Mouse (Mus musculus) spleen, adult 2 months (tissue): ENCODE results near the gene Slc16a6. TPM values are rescaled to one million over a fixed set of nuclear protein-coding genes. Genes with fewer than 3 reads are reported as not detected.

Experiments used
- DNase-seq, 2 experiments: peaks; one replicate each; pipeline versions ENCODE4 v3.0.0 to v3.0.0-alpha.2; 2012 to 2021; ENCODE audit warnings: low spot score in 2 of 2, low read depth in 1 of 2
- H3K27ac ChIP-seq: fragments of 200-500 bp; 2 replicates; pipeline ENCODE4 v1.5.1; 2012; ENCODE audit warnings: low read length, inconsistent platforms; ENCODE audit not compliant: insufficient read depth
- H3K27me3 ChIP-seq: fragments of 200-500 bp; 2 replicates; pipeline ENCODE4 v1.6.1; 2012; ENCODE audit warnings: mild to moderate bottlenecking, moderate library complexity, low read length, inconsistent platforms; ENCODE audit not compliant: control insufficient read depth, insufficient read depth
- H3K36me3 ChIP-seq: fragments of 200-500 bp; 2 replicates; pipeline ENCODE4 v1.6.1; 2012; ENCODE audit warnings: mild to moderate bottlenecking, low read length, inconsistent platforms; ENCODE audit not compliant: control insufficient read depth, insufficient read depth
- H3K4me1 ChIP-seq: fragments of 200-500 bp; 2 replicates; pipeline ENCODE4 v1.6.1; 2011; ENCODE audit warnings: inconsistent platforms; ENCODE audit not compliant: control insufficient read depth, insufficient read depth, insufficient read length
- H3K4me3 ChIP-seq: fragments of 200-500 bp; 2 replicates; pipeline ENCODE4 v1.5.1; 2011; ENCODE audit warnings: mild to moderate bottlenecking, inconsistent platforms; ENCODE audit not compliant: insufficient read depth, insufficient read length; ENCODE audit errors: extremely low read depth
- CTCF ChIP-seq: fragments of 200-500 bp; IDR thresholded peaks from 2 replicates; pipeline ENCODE4 v1.5.1; 2011; ENCODE audit warnings: mild to moderate bottlenecking, inconsistent platforms; ENCODE audit not compliant: insufficient read depth, insufficient read length, insufficient replicate concordance; ENCODE audit errors: extremely low read depth
- POLR2A ChIP-seq: fragments of 200-500 bp; IDR thresholded peaks from 2 replicates; pipeline ENCODE4 v1.6.1; 2011; ENCODE audit warnings: low read depth, low read length, inconsistent platforms
- WGBS: fragments of 180-500 bp; shearing (Covaris S2); methylation state at CpG from one replicate; pipeline ENCODE4 v1.1.7; 2018; 5-methylcytosine and 5-hydroxymethylcytosine counted together
- polyA plus RNA-seq: library from polyadenylated mRNA; depleted of rRNA; stranded (reverse); fragments of >200 nt; gene quantifications from 2 replicates; pipeline ENCODE4 v1.2.3, GENCODE M21; 2012; rRNA removed

The Slc16a6 gene
- polyA plus RNA-seq, 1 experiment, result 9.8 TPM

DNA sequence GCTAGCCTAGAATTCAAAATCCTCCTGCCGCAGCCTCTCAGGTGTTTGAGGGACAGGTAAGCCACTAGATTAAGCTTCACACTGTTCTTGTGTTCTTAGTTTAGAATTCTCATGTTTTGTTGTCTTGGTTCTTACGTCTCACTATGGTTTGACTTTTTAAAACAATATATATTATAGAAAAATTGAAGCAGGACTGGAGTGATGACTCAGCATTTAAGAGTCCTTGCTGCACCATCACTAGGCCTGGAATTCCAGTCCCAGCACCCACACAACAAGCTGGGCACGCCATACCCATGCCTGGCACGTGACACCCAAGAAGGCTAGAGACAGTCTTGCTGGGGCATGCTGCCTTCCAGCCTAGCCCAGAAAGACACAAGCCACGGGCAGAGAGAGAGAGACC, 67.0 kb downstream of the Slc16a6 start:
- no peak overlapping the region for H3K4me3 ChIP-seq
- TF ChIP-seq CTCF, result no peak
- no peak for TF ChIP-seq POLR2A
- H3K27me3 ChIP-seq, result no peaks in the 10 kb centered on the region
- DNase-seq, result no peak
- WGBS, result 92% methylated on average over 5 of the region's 5 CpGs
- H3K4me1 ChIP-seq, result no peaks in the 10 kb centered on the region
- no peak overlapping the region for H3K27ac ChIP-seq
- H3K36me3 ChIP-seq, result no peaks in the 10 kb centered on the region

Other genes starting within 250 kb of the Slc16a6 start
- gene Rgs9, start 175.5 kb downstream of the Slc16a6 start, polyA plus RNA-seq, result 1.8 and 2.0 TPM in 2 replicates
- 22.0 and 29.8 TPM in 2 replicates for gene Gna13, start 110.8 kb downstream of the Slc16a6 start, polyA plus RNA-seq
- not detected in 2 replicates for gene 9930022D16Rik, start 59.7 kb downstream of the Slc16a6 start, polyA plus RNA-seq
- 14.4 and 16.5 TPM in 2 replicates for gene Amz2, start 47.7 kb downstream of the Slc16a6 start, polyA plus RNA-seq
- gene Arsg, start 224 bp downstream of the Slc16a6 start, polyA plus RNA-seq, result 4.1 and 5.1 TPM in 2 replicates
- gene Wipi1, start 138.4 kb upstream of the Slc16a6 start, polyA plus RNA-seq, result 5.1 and 6.0 TPM in 2 replicates
- gene Prkar1a, start 175.8 kb upstream of the Slc16a6 start, polyA plus RNA-seq, result 60.3 and 66.8 TPM in 2 replicates
- 3.1 and 4.5 TPM in 2 replicates for gene Fam20a, start 248.7 kb upstream of the Slc16a6 start, polyA plus RNA-seq